Mouse (Mus musculus): ENCODE measurements around the gene Flrt3.

Flrt3 gene

GRCm38 (mm10) chr2:140621730-140622337 lies 49.4 kb downstream of the Flrt3 start:
- DNase-seq: no peak

- DNase-seq: no peak
These were observed 55.8 kb downstream of the Flrt3 start for GRCm38 (mm10) chr2:140615451-140615850.
